In genomic region chr19:34515681-34516080, GRCm38 (mm10) we compare ENCODE assay signal across 15 mouse cellular contexts. TPM values are rescaled to one million over a fixed set of nuclear protein-coding genes. Genes with fewer than 3 reads are reported as not detected.
A peak's percentile ranks its signal among the peaks of the same experiment; 100 is the strongest.
DNase-seq lines count a peak whose midpoint lies in the region; ATAC-seq and TF ChIP-seq lines count a peak whose summit lies in the region.
"Had no signal": no experiment of that assay in that cellular context is flagged by ENCODE, and none has a peak within 500 bp of the region (broad histone marks: within the 10 kb centered on the region; RNA-seq: fewer than 3 reads in every experiment).

No protein-coding gene starts in this region.

- H3K27me3 ChIP-seq in midbrain, embryonic 14.5 days (ENCODE audit: control insufficient read depth, insufficient read depth, low read length) = no peaks in the 10 kb centered on the region
- H3K27me3 ChIP-seq: heart, embryonic 13.5 days; midbrain, embryonic 12.5 days; neural tube, embryonic 13.5 days had no signal

- DNase-seq in adrenal gland, adult 8-10 months = peak; percentile 17
- no peak for DNase-seq in adrenal gland, adult 18-20 months (ENCODE audit: low spot score in 2 of 2)
- peak; percentile 59 for DNase-seq in layer of hippocampus, adult 9-11 months
- no peak for DNase-seq in layer of hippocampus, postnatal 36 days
- DNase-seq in urinary bladder, postnatal 14 days (ENCODE audit: low spot score) = no peak
- DNase-seq in midbrain, embryonic 14.5 days = no peak

- no peak overlapping the region for H3K4me3 ChIP-seq in bone marrow macrophage, adult 2 months (ENCODE audit: insufficient read depth, low read length)
- no peak overlapping the region for H3K4me3 ChIP-seq in midbrain, embryonic 14.5 days (replicated peaks; ENCODE audit: low read depth, low read length)
- H3K4me3 ChIP-seq: heart, embryonic 13.5 days; left cerebral cortex, adult 2 months; midbrain, embryonic 12.5 days; neural tube, embryonic 13.5 days had no signal

- H3K4me1 ChIP-seq in bone marrow macrophage, adult 2 months (ENCODE audit: control insufficient read depth, insufficient read depth, low read length) = peaks cover 75% of the 10 kb centered on the region
- no peaks in the 10 kb centered on the region for H3K4me1 ChIP-seq in midbrain, embryonic 14.5 days (ENCODE audit: control insufficient read depth, insufficient read depth, low read length)
- H3K4me1 ChIP-seq: heart, embryonic 13.5 days; midbrain, embryonic 12.5 days; neural tube, embryonic 13.5 days had no signal

- H3K36me3 ChIP-seq in midbrain, embryonic 14.5 days (ENCODE audit: control insufficient read depth, insufficient read depth, low read length) = 0 out of 2 replicates have a peak, but pooled peaks cover 1% of the 10 kb centered on the region
- H3K36me3 ChIP-seq: neural tube, embryonic 13.5 days had no signal

- no peak for TF ChIP-seq POLR2A in bone marrow macrophage, adult 2 months (IDR thresholded peaks at IDR 0.05; ENCODE audit: borderline replicate concordance, low read depth, low read length)

- no peaks in the 10 kb centered on the region for H3K9me3 ChIP-seq in midbrain, embryonic 14.5 days (ENCODE audit: control insufficient read depth, low read length)
- H3K9me3 ChIP-seq: heart, embryonic 13.5 days; midbrain, embryonic 12.5 days; neural tube, embryonic 13.5 days had no signal

- peak overlapping the region; percentile 93 for H3K27ac ChIP-seq in bone marrow macrophage, adult 2 months (ENCODE audit: insufficient read depth, low read depth, low read length)
- no peak overlapping the region for H3K27ac ChIP-seq in midbrain, embryonic 14.5 days (replicated peaks; ENCODE audit: low read depth, low read length)
- H3K27ac ChIP-seq: heart, embryonic 13.5 days; hindbrain, postnatal 0 days; left cerebral cortex, adult 2 months; midbrain, embryonic 12.5 days; neural tube, embryonic 13.5 days had no signal

- H3K9ac ChIP-seq in midbrain, embryonic 14.5 days (replicated peaks; ENCODE audit: low read length) = no peak overlapping the region
- H3K9ac ChIP-seq: heart, embryonic 13.5 days; midbrain, embryonic 12.5 days; neural tube, embryonic 13.5 days had no signal

- WGBS in midbrain, embryonic 14.5 days = 81% methylated on average over 3 of the region's 3 CpGs

- ATAC-seq in monocyte, adult 5-6 weeks (replicated peaks; ENCODE audit: insufficient number of reproducible peaks, low FRiP score, low TSS enrichment, poor library complexity, severe bottlenecking) = peak; percentile 94
- ATAC-seq in midbrain, embryonic 14.5 days (ENCODE audit: low FRiP score, low TSS enrichment) = no peak
- ATAC-seq: activated CD4-positive, CD25-positive, alpha-beta regulatory T cell, adult 4 months; hindbrain, postnatal 0 days had no signal

- no peak for TF ChIP-seq CTCF in bone marrow macrophage, adult 2 months (IDR thresholded peaks at IDR 0.05; ENCODE audit: low read depth, low read length)

- no peak overlapping the region for H3K4me2 ChIP-seq in midbrain, embryonic 14.5 days (ENCODE audit: low read length)
- H3K4me2 ChIP-seq: heart, embryonic 13.5 days; liver, embryonic 11.5 days; midbrain, embryonic 12.5 days; neural tube, embryonic 13.5 days had no signal

RNA-seq across cellular contexts. Expression of gene Lipa, which starts 11.6 kb away (rescaled TPM):
- total RNA-seq in adrenal gland, adult 8-10 months (2022) = 100 to 1,000 TPM; 101 to 277 (median 170) TPM
- total RNA-seq in adrenal gland, adult 18-20 months (2021) = 100 to 1,000 TPM; 101 to 207 TPM
- 10 to 100 TPM; 20.2 to 20.5 TPM for total RNA-seq in layer of hippocampus, postnatal 36 days (2021)
- 991 and 1,052 TPM in 2 replicates for polyA plus RNA-seq in bone marrow macrophage, adult 2 months (2012; ENCODE audit: insufficient read depth, insufficient read length, missing spikeins)
- 71.6 to 118 TPM (median 98.2 TPM) in 3 replicates for total RNA-seq in monocyte, adult 5-6 weeks (2017)
- 15.2 and 24.8 TPM in 2 replicates for polyA plus RNA-seq in midbrain, embryonic 14.5 days (2014; fragmentation: Nextera tagmentation; extraction: Ambion mirVana)

RNA-seq across cellular contexts. Expression of gene Ifit2, which starts 34.8 kb away (rescaled TPM):
- 1 to 10 TPM; 3.7 to 6.2 (median 4.7) TPM for total RNA-seq in adrenal gland, adult 8-10 months (2022)
- total RNA-seq in adrenal gland, adult 18-20 months (2021) = 1 to 10 TPM; 2.8 to 4.3 TPM
- total RNA-seq in layer of hippocampus, postnatal 36 days (2021) = 1 to 10 TPM; 3.9 to 5.4 TPM
- polyA plus RNA-seq in bone marrow macrophage, adult 2 months (2012; ENCODE audit: insufficient read depth, insufficient read length, missing spikeins) = 42.7 and 46.3 TPM in 2 replicates
- 13.1 to 32.7 TPM (median 16.9 TPM) in 3 replicates for total RNA-seq in monocyte, adult 5-6 weeks (2017)
- polyA plus RNA-seq in midbrain, embryonic 14.5 days (2014; fragmentation: Nextera tagmentation; extraction: Ambion mirVana) = 3.1 and 7.9 TPM in 2 replicates

RNA-seq across cellular contexts. Expression of gene Ch25h, which starts 40.7 kb away (rescaled TPM):
- total RNA-seq in adrenal gland, adult 8-10 months (2022) = 1 to 10 TPM in 3 of 4 experiments, under 1 TPM in 1; 0.64 to 3.4 (median 1.8) TPM
- 1 to 10 TPM in 1 of 2 experiments, under 1 TPM in 1; 0.60 to 1.7 TPM for total RNA-seq in adrenal gland, adult 18-20 months (2021)
- total RNA-seq in layer of hippocampus, postnatal 36 days (2021) = 1 to 10 TPM in 1 of 2 experiments, under 1 TPM in 1; 0.50 to 1.2 TPM
- polyA plus RNA-seq in bone marrow macrophage, adult 2 months (2012; ENCODE audit: insufficient read depth, insufficient read length, missing spikeins) = 4.4 and 5.0 TPM in 2 replicates
- not detected in 3 replicates for total RNA-seq in monocyte, adult 5-6 weeks (2017)
- 0.16 and 0.25 TPM in 2 replicates for polyA plus RNA-seq in midbrain, embryonic 14.5 days (2014; fragmentation: Nextera tagmentation; extraction: Ambion mirVana)
- polyA plus RNA-seq: activated CD4-positive, CD25-positive, alpha-beta regulatory T cell, adult 4 months had no signal

Comparison
In these comparisons a context has a peak if more than half of its experiments do, and no peak if none do; other contexts are left out.
1. DNase-seq: peak in adrenal gland, adult 8-10 months (single experiment) and layer of hippocampus, adult 9-11 months (single experiment); none in adrenal gland, adult 18-20 months (0 of 2), layer of hippocampus, postnatal 36 days (0 of 2), urinary bladder, postnatal 14 days (single experiment) and midbrain, embryonic 14.5 days (single experiment).